Mouse (Mus musculus) neutrophil, adult 59 days (primary cell): ENCODE results near the gene Gm12886. TPM values are rescaled to one million over a fixed set of nuclear protein-coding genes. Genes with fewer than 3 reads are reported as not detected.

Experiments used
- total RNA-seq, 2 experiments: library from RNA; stranded (reverse); gene quantifications; 1 replicate in 1 of 2; 2 replicates in 1 of 2; pipeline ENCODE4 v1.2.4; 2023

The Gm12886 gene
- total RNA-seq, result not detected

GRCm38 (mm10) chr4:121422999-121423398 lies at the start of gene Gm12886:
TSS of gene Gm12886 (minus strand) at chr4:121423099.

Other genes starting within 250 kb of the Gm12886 start
- gene Rlf, start 208.0 kb downstream of the Gm12886 start, total RNA-seq, result 10 to 100 TPM; 73.6 to 78.6 TPM
- not detected for gene Gm12888, start 98.2 kb downstream of the Gm12886 start, total RNA-seq
- not detected for gene Gm12887, start 199.0 kb upstream of the Gm12886 start, total RNA-seq